In genomic region chr15:92580217-92580616, GRCm38 (mm10) we compare ENCODE assay signal across 24 mouse cellular contexts.
A peak's percentile ranks its signal among the peaks of the same experiment; 100 is the strongest.
DNase-seq lines count a peak whose midpoint lies in the region; ATAC-seq and TF ChIP-seq lines count a peak whose summit lies in the region.
"Had no signal": no experiment of that assay in that cellular context is flagged by ENCODE, and none has a peak within 500 bp of the region (broad histone marks: within the 10 kb centered on the region; RNA-seq: fewer than 3 reads in every experiment).

No protein-coding gene starts in this region.

- peaks cover 23% of the 10 kb centered on the region for H3K4me1 ChIP-seq in midbrain, embryonic 12.5 days
- peaks cover 26% of the 10 kb centered on the region for H3K4me1 ChIP-seq in midbrain, embryonic 14.5 days (ENCODE audit: control insufficient read depth, insufficient read depth, low read length)
- peaks cover 26% of the 10 kb centered on the region for H3K4me1 ChIP-seq in midbrain, embryonic 13.5 days (replicated peaks)
- H3K4me1 ChIP-seq: liver, embryonic 13.5 days had no signal

- no peak overlapping the region for H3K4me2 ChIP-seq in midbrain, embryonic 12.5 days (replicated peaks)
- no peak overlapping the region for H3K4me2 ChIP-seq in midbrain, embryonic 14.5 days (ENCODE audit: low read length)
- H3K4me2 ChIP-seq in midbrain, embryonic 13.5 days (replicated peaks): no peak overlapping the region
- H3K4me2 ChIP-seq: embryonic facial prominence, embryonic 15.5 days; heart, embryonic 11.5 days; liver, embryonic 13.5 days had no signal

- H3K27me3 ChIP-seq in midbrain, embryonic 12.5 days: peaks cover 27% of the 10 kb centered on the region
- H3K27me3 ChIP-seq in midbrain, embryonic 14.5 days (ENCODE audit: control insufficient read depth, insufficient read depth, low read length): 0 out of 2 replicates have a peak, but pooled peaks cover 6% of the 10 kb centered on the region
- peaks cover 16% of the 10 kb centered on the region for H3K27me3 ChIP-seq in midbrain, embryonic 13.5 days
- H3K27me3 ChIP-seq: embryonic facial prominence, embryonic 15.5 days; liver, embryonic 13.5 days had no signal

- TF ChIP-seq CTCF in layer of hippocampus, adult 2 months (conservative IDR thresholded peaks at IDR 0.05): no peak

- no peak overlapping the region for H3K9ac ChIP-seq in midbrain, embryonic 12.5 days (replicated peaks)
- no peak overlapping the region for H3K9ac ChIP-seq in midbrain, embryonic 14.5 days (replicated peaks; ENCODE audit: low read length)
- no peak overlapping the region for H3K9ac ChIP-seq in midbrain, embryonic 13.5 days (replicated peaks)
- H3K9ac ChIP-seq: embryonic facial prominence, embryonic 15.5 days; liver, embryonic 13.5 days had no signal

- H3K9me3 ChIP-seq in midbrain, embryonic 12.5 days: no peaks in the 10 kb centered on the region
- H3K9me3 ChIP-seq in midbrain, embryonic 14.5 days (ENCODE audit: control insufficient read depth, low read length): no peaks in the 10 kb centered on the region
- H3K9me3 ChIP-seq in midbrain, embryonic 13.5 days: no peaks in the 10 kb centered on the region
- H3K9me3 ChIP-seq: embryonic facial prominence, embryonic 15.5 days; hindbrain, embryonic 10.5 days; liver, embryonic 13.5 days had no signal

- H3K27ac ChIP-seq in layer of hippocampus, adult 2 months: peak overlapping the region; percentile 55
- no peak overlapping the region for H3K27ac ChIP-seq in midbrain, embryonic 12.5 days (replicated peaks)
- H3K27ac ChIP-seq in midbrain, embryonic 14.5 days (replicated peaks; ENCODE audit: low read depth, low read length): no peak overlapping the region
- no peak overlapping the region for H3K27ac ChIP-seq in midbrain, embryonic 13.5 days
- H3K27ac ChIP-seq: embryonic facial prominence, embryonic 15.5 days; hindbrain, embryonic 10.5 days; liver, embryonic 13.5 days had no signal

- WGBS in midbrain, embryonic 12.5 days: 37% methylated on average over 3 of the region's 3 CpGs
- 33% methylated on average over 3 of the region's 3 CpGs for WGBS in midbrain, embryonic 14.5 days
- 41% methylated on average over 3 of the region's 3 CpGs for WGBS in midbrain, embryonic 13.5 days

- DNase-seq in layer of hippocampus, adult 2 months (ENCODE audit: low spot score in 2 of 2): no peak
- no peak for DNase-seq in layer of hippocampus, postnatal 10 days (ENCODE audit: low spot score in 2 of 2)
- DNase-seq in midbrain, embryonic 14.5 days: no peak
- no peak for DNase-seq in thymus, adult 18-20 months
- no peak for DNase-seq in thymus, postnatal 25 days
- DNase-seq: adrenal gland, adult 2 months; cerebellum, adult 18-20 months; cerebellum, postnatal 14 days; gastrocnemius, postnatal 10 days; kidney, adult 18-20 months; kidney, postnatal 4 days; layer of hippocampus, adult 9-11 months; liver, embryonic 13.5 days; lung, adult 2 months; lung, postnatal 36 days; right cerebral cortex, postnatal 25 days; spleen, adult 18-20 months had no signal

- no peaks in the 10 kb centered on the region for H3K36me3 ChIP-seq in midbrain, embryonic 12.5 days
- no peaks in the 10 kb centered on the region for H3K36me3 ChIP-seq in midbrain, embryonic 14.5 days (ENCODE audit: control insufficient read depth, insufficient read depth, low read length)
- H3K36me3 ChIP-seq in midbrain, embryonic 13.5 days: no peaks in the 10 kb centered on the region
- H3K36me3 ChIP-seq: embryonic facial prominence, embryonic 15.5 days; hindbrain, embryonic 10.5 days; liver, embryonic 13.5 days had no signal

- ATAC-seq in midbrain, embryonic 12.5 days (ENCODE audit: low FRiP score, low read depth): peak; percentile 47; the same call in 1 of the 2 replicates
- no peak for ATAC-seq in midbrain, embryonic 14.5 days (ENCODE audit: low FRiP score, low TSS enrichment)
- ATAC-seq in midbrain, embryonic 13.5 days: peak; percentile 53; the same call in 1 of the 2 replicates
- ATAC-seq: inflammation-experienced regulatory T-cells, adult 6 months had no signal

- H3K4me3 ChIP-seq in layer of hippocampus, adult 2 months: no peak overlapping the region
- H3K4me3 ChIP-seq in midbrain, embryonic 12.5 days: no peak overlapping the region
- H3K4me3 ChIP-seq in midbrain, embryonic 14.5 days (replicated peaks; ENCODE audit: low read depth, low read length): no peak overlapping the region
- no peak overlapping the region for H3K4me3 ChIP-seq in midbrain, embryonic 13.5 days (replicated peaks)
- H3K4me3 ChIP-seq: embryonic facial prominence, embryonic 15.5 days; hindbrain, embryonic 10.5 days; liver, embryonic 13.5 days; myocyte had no signal
